Mouse (Mus musculus): Measurements from ENCODE around the gene Napsa. TPM values are rescaled to one million over a fixed set of nuclear protein-coding genes. Genes with fewer than 3 reads are reported as not detected.

Napsa gene
- polyA plus RNA-seq, 1 experiment from 2014 or later, result 4.7 TPM

DNA sequence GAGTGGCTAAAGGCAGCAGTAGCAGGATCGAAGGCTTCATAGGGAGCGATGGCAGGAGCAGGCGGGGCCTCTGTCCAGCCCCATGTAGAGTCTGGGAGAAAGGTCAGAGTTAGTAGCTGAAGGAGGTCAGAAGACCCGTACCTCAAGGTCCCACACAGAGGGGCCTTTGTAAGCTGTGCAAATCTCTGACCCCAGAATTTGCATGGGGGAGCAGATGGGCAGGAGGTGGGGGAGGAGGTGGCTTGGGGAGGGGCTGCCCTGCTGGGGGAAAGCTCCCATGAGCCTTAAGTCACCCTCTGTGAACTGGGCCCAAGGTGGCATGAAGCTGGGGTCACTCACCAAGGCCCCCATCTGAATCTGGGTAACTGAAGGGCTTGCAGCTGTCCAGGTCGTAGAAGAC, 42.7 kb upstream of the Napsa start:
- WGBS, result 56% methylated on average over 5 of the region's 5 CpGs
- no peak overlapping the region for H3K4me2 ChIP-seq
- 0 out of 2 replicates have a peak, but pooled peaks cover 3% of the 10 kb centered on the region for H3K4me1 ChIP-seq (ENCODE audit: insufficient read depth)
- H3K9ac ChIP-seq, result no peak overlapping the region
- no peak overlapping the region for H3K27ac ChIP-seq (ENCODE audit: low read depth)
- no peak for TF ChIP-seq CTCF (IDR thresholded peaks at IDR 0.05; ENCODE audit: low read depth)
- ATAC-seq (ENCODE audit: insufficient read depth) (no peak), DNase-seq (no peak)
- H3K4me3 ChIP-seq (ENCODE audit: low read depth, low read length), result no peak overlapping the region
- peaks cover 22% of the 10 kb centered on the region; the same call in 1 of the 2 replicates for H3K27me3 ChIP-seq (ENCODE audit: insufficient read depth, low read length)
- no peaks in the 10 kb centered on the region for H3K9me3 ChIP-seq (ENCODE audit: low read depth, low read length)
- peaks cover 24% of the 10 kb centered on the region for H3K36me3 ChIP-seq (ENCODE audit: insufficient read depth)

- Histone ChIP-seq H3K4me3 (ENCODE audit: low read depth, low read length) (no peak overlapping the region), H3K9me3 (ENCODE audit: low read depth, low read length) (no peaks in the 10 kb centered on the region), H3K36me3 (ENCODE audit: insufficient read depth) (peaks cover 33% of the 10 kb centered on the region), H3K4me2 (no peak overlapping the region), H3K4me1 (ENCODE audit: insufficient read depth) (no peaks in the 10 kb centered on the region), H3K9ac (no peak overlapping the region), H3K27ac (ENCODE audit: low read depth) (no peak overlapping the region), H3K27me3 (ENCODE audit: insufficient read depth, low read length) (peaks cover 17% of the 10 kb centered on the region; the same call in 1 of the 2 replicates)
- ATAC-seq (ENCODE audit: insufficient read depth) (no peak), DNase-seq (no peak)
- no peak for TF ChIP-seq CTCF (IDR thresholded peaks at IDR 0.05; ENCODE audit: low read depth)
- WGBS, result 77% methylated on average over 3 of the region's 3 CpGs
Measured at GRCm38 (mm10) chr7:44530507-44530906, 41.7 kb upstream of the Napsa start.

DNA sequence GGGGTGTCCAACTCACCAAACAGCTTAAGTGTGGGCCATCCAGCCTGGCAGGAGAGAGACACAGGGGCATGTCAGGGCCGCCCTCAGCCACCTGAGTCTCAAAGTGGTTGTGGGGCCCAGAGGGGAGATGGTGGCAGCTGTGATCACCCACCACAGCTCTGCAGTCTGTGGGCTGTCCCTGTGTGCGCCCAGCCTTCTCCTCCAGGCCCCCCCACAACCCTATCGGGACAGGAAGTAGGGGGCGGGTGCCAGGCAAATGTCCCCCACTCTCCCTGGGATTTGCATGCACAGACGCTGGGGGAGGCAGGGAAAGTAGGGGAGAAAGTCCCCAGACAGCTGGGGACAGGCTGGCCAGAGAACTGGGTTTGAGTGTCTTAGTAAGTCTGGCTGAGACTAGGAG, 41.0 kb upstream of the Napsa start:
- DNase-seq (no peak), ATAC-seq (ENCODE audit: insufficient read depth) (no peak)
- Histone ChIP-seq H3K4me3 (ENCODE audit: low read depth, low read length) (no peak overlapping the region), H3K27ac (ENCODE audit: low read depth) (no peak overlapping the region), H3K4me1 (ENCODE audit: insufficient read depth) (no peaks in the 10 kb centered on the region), H3K9ac (no peak overlapping the region), H3K36me3 (ENCODE audit: insufficient read depth) (peaks cover 39% of the 10 kb centered on the region), H3K9me3 (ENCODE audit: low read depth, low read length) (no peaks in the 10 kb centered on the region), H3K27me3 (ENCODE audit: insufficient read depth, low read length) (peaks cover 15% of the 10 kb centered on the region; the same call in 1 of the 2 replicates), H3K4me2 (no peak overlapping the region)
- 36% methylated on average over 5 of the region's 5 CpGs for WGBS
- TF ChIP-seq CTCF (IDR thresholded peaks at IDR 0.05; ENCODE audit: low read depth), result no peak

- no peak within 1 kb of the TSS for H3K4me3 ChIP-seq (ENCODE audit: low read depth, low read length)
- DNase-seq, result no peak
- H3K27ac ChIP-seq (ENCODE audit: low read depth), result no peak within 1 kb of the TSS
- H3K27me3 ChIP-seq (ENCODE audit: insufficient read depth, low read length), result peaks cover 7% of the 10 kb centered on the region; the same call in 1 of the 2 replicates
- no peaks in the 10 kb centered on the region for H3K9me3 ChIP-seq (ENCODE audit: low read depth, low read length)
- H3K4me1 ChIP-seq (ENCODE audit: insufficient read depth), result no peaks in the 10 kb centered on the region
- 87% methylated on average over 4 of the region's 4 CpGs for WGBS
- H3K36me3 ChIP-seq (ENCODE audit: insufficient read depth), result peaks cover 47% of the 10 kb centered on the region
- ATAC-seq (ENCODE audit: insufficient read depth), result no peak
- no peak within 1 kb of the TSS for H3K9ac ChIP-seq
- no peak within 1 kb of the TSS for H3K4me2 ChIP-seq
- no peak for TF ChIP-seq CTCF (IDR thresholded peaks at IDR 0.05; ENCODE audit: low read depth)
Measured at GRCm38 (mm10) chr7:44531946-44532732, 40.0 kb upstream of the Napsa start, which contains the start of gene Spib. Gene Spib (minus strand): TSS chr7:44532071.

DNA sequence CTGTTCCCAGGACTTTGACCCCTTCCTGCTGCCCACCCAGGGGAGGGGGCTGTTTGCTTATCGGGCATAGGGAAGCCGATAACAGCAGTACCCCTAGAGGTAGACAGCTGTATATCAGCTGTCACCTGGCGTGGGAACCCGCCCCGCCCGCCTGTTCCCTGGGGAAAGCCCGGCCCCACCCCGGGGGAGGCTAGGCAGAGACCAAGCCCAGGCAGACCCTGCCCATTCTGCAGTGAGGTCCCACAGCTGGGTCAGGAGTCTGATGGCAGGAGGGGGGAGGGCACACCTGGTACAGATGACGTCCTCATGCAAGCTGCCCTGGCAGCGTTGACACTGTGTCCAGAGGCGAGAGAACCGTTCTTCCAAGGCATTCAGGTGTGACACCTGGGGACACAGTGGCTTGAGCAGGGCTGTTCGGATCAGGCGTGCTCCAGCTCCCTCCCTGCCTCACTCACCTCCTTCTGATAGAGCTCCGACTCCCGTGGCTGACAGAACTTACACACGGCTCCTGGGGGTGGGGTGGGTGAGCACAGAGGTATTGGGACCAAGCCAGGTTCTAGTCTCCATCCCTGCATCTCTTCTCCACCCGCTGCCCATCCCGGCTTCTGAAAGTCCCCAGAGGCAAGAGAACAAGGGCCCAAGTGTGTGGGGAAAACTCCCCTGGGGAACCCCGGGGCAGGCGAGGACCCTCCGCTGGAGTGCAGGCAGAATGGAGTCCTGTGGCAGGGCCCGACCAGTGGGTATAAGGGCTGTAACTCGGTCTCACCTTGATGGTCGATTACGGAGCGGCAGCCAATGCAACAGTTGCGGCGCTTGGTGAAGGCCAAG, 39.0 kb upstream of the Napsa start:
- DNase-seq (no peak), ATAC-seq (ENCODE audit: insufficient read depth) (no peak)
- H3K27me3 ChIP-seq (ENCODE audit: insufficient read depth, low read length), result 0 out of 2 replicates have a peak, but pooled peaks cover 4% of the 10 kb centered on the region
- no peaks in the 10 kb centered on the region for H3K4me1 ChIP-seq (ENCODE audit: insufficient read depth)
- H3K36me3 ChIP-seq (ENCODE audit: insufficient read depth), result peaks cover 57% of the 10 kb centered on the region
- no peak for TF ChIP-seq CTCF (IDR thresholded peaks at IDR 0.05; ENCODE audit: low read depth)
- H3K9ac ChIP-seq, result no peak overlapping the region
- no peak overlapping the region for H3K4me3 ChIP-seq (ENCODE audit: low read depth, low read length)
- H3K9me3 ChIP-seq (ENCODE audit: low read depth, low read length), result no peaks in the 10 kb centered on the region
- no peak overlapping the region for H3K27ac ChIP-seq (ENCODE audit: low read depth)
- WGBS, result 84% methylated on average over 29 of the region's 29 CpGs
- H3K4me2 ChIP-seq, result no peak overlapping the region

GRCm38 (mm10) chr7:44533746-44534045, 38.5 kb upstream of the Napsa start:
- 0 out of 2 replicates have a peak, but pooled peaks cover 2% of the 10 kb centered on the region for H3K27me3 ChIP-seq (ENCODE audit: insufficient read depth, low read length)
- no peak overlapping the region for H3K27ac ChIP-seq (ENCODE audit: low read depth)
- H3K9me3 ChIP-seq (ENCODE audit: low read depth, low read length), result no peaks in the 10 kb centered on the region
- H3K4me2 ChIP-seq, result no peak overlapping the region
- DNase-seq (no peak), ATAC-seq (ENCODE audit: insufficient read depth) (no peak)
- H3K9ac ChIP-seq, result no peak overlapping the region
- TF ChIP-seq CTCF (IDR thresholded peaks at IDR 0.05; ENCODE audit: low read depth), result no peak
- WGBS, result 84% methylated on average over 12 of the region's 12 CpGs
- no peaks in the 10 kb centered on the region for H3K4me1 ChIP-seq (ENCODE audit: insufficient read depth)
- H3K4me3 ChIP-seq (ENCODE audit: low read depth, low read length), result no peak overlapping the region
- H3K36me3 ChIP-seq (ENCODE audit: insufficient read depth), result peaks cover 63% of the 10 kb centered on the region

- H3K4me3 ChIP-seq (ENCODE audit: low read depth, low read length), result no peak overlapping the region
Measured at GRCm38 (mm10) chr7:44534242-44534641, 37.9 kb upstream of the Napsa start.

More at GRCm38 (mm10) chr7:44534242-44534641, 37.9 kb upstream of the Napsa start:
- H3K27ac ChIP-seq (ENCODE audit: low read depth), result no peak overlapping the region
- 88% methylated on average over 13 of the region's 13 CpGs for WGBS
- no peak for DNase-seq
- no peak overlapping the region for H3K4me2 ChIP-seq
- H3K9me3 ChIP-seq (ENCODE audit: low read depth, low read length), result no peaks in the 10 kb centered on the region
- no peaks in the 10 kb centered on the region for H3K27me3 ChIP-seq (ENCODE audit: insufficient read depth, low read length)
- no peak for TF ChIP-seq CTCF (IDR thresholded peaks at IDR 0.05; ENCODE audit: low read depth)
- peaks cover 68% of the 10 kb centered on the region for H3K36me3 ChIP-seq (ENCODE audit: insufficient read depth)
- no peaks in the 10 kb centered on the region for H3K4me1 ChIP-seq (ENCODE audit: insufficient read depth)
- no peak overlapping the region for H3K9ac ChIP-seq
- ATAC-seq (ENCODE audit: insufficient read depth), result no peak
